Mouse (Mus musculus) T-helper 2 cell (primary cell): ENCODE measurements at regions not wholly inside any gene's neighbourhood (a gene's known extent, or its start where the extent isn't known, plus 50 kb on each side); places are given as distances from the start of the nearest gene placed in this dataset.
"Not testable (repeated sequence)": the region's sequence is repeated elsewhere in the genome, so short reads cannot be mapped to it uniquely, and the experiment has no call there.

ENCODE experiments used
- in situ Hi-C: fragments of 300-600 bp; cut with MboI, MseI; formaldehyde crosslinking; loops from one replicate; pipeline ENCODE4 v1.15.1; 2025; ENCODE audit warnings: high pct_unique_total_duplicates

DNA sequence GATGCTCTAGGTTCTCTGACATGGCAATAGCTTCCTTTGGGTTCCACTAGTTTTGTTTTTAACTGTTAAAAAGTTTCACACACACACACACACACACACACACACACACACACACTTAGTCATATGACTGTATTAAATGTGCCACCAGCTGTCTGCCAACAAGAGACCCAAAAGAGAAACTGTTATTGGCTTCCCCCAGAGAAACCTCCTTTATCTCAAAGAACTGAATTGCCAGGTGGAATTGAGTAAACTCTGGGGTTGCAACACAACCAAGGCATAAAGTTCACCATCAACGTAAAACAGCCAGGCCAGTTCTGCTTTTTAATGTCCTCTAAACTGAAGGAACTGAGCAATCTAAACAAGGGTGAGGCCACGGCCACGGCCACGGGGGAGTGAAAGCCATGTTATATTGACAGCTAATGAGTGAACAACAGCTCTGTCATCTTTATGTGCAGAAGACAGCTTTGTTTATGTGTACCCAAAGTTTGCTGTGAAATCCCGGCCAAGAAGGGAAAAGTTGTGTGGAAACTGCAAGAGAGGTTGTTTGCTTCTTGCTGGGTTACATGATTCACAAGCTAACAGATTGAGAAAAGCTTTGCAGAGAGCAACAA lies 69.3 kb downstream of the Btg1 start:
- in situ Hi-C loops: no loop called here

DNA sequence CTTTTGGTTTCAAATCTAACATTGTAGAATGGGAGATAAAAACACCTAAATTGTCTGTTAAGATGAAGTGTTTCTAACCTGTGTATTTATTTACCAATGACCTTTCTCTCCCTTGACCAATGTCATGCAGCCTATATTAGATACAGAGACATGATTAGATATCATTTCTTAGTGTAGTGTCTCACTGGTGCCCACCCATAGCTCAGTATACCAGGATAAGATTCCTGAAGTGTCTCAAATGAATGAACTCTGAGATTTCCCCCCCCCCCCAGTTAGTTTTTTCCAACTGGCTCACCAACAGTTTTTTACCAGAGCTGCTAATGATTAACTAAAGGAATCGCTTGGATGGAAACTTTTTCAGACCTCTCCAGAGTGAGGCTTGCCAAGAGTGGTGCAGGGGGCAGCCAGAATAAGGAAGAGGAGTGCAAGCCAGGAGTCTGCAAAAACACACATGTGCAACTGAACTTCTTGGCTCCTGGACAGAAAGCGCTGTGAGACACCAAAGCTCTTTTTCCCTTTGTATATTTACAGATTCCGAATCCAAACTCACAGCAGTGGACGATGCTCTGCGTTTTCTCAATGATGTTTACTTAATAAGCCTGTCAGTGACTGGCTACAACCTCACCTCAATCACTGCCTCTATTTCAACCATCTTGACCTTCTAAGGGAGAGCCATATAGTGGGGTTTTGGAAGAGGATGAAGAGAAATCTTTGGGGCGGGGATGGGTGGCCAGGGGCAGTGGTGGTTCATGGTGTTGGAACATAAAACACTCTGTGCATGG lies 70.0 kb downstream of the Btg1 start:
- in situ Hi-C loops: no loop called here

DNA sequence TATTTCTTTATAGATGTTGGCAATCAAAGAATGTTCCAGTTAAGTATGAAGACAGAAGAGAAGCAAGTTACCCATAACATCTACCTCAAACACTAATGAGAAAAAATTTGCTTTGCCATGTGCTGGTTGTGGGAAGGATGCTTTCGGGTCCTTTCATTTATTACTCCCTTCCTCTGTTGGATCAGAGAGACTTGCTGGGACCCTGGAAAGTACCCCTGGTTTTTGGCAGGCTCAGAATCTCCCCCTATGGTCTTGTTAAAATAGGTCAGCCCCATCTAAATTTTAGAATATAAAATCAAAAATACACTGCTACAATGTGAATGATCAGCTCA lies 70.6 kb downstream of the Btg1 start:
- in situ Hi-C loops: no loop called here

DNA sequence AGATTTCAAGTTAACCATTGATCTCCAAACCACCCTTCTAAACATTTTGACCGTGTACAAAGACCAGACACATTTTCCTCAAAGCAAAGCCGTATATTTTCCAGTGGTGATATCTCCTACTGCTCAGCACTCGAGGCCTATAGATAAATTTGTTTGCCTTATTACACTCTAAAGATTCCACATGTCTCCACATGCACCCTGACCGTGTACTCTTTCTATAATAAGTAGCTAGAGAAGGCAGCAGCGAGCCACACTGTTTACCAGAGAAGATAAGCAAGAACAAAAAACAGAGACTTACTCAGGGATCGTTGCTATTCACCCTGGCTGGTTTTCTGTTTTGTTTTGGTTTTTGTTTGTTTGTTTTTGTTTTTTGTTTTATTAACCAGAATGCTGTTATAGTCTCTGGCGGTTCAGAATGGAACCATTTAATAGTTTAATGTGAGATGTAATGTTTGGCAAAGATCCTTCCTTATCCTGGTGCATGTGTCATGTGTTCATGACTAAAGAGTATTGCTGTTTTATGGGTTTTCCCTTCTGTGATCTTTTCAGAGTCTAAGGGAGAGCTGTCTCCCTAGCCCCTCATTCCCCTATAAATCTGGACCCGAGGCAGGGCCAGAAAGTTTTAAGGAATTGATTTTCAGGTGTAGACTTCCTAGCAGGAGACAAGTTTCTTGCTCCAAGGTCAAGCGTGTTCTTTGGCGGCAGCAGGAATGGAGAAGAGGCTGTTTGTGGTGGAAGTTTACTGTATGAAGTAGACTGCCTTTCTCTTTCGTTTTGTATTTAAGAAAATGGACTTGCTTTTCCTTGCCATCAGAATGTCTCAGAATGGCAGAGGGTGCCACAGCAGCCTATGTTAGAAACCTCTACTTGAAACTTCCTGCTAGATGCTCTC lies 73.4 kb downstream of the Btg1 start:
- in situ Hi-C loops: no loop called here

DNA sequence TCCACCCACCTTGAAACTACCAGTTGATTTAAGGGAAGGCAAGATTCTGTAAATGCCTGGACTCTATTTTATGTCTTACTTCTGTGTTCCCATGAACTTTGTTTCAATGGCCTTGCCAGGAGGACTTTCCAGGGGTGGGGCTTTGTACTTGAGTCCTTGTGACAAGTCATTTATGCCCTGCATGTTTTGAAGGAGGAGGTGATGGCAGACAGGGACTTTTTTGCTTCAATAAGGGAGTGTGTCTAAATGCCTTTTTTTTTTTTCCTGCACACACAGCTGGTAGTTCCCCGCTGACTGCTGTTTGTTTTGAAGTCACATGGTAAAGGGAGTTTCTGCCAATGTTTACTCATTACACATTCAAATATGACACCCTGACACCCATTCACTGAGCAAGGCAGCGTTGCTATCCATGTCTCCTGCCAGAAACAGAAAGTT lies 74.1 kb downstream of the Btg1 start:
- in situ Hi-C loops: no loop called here

DNA sequence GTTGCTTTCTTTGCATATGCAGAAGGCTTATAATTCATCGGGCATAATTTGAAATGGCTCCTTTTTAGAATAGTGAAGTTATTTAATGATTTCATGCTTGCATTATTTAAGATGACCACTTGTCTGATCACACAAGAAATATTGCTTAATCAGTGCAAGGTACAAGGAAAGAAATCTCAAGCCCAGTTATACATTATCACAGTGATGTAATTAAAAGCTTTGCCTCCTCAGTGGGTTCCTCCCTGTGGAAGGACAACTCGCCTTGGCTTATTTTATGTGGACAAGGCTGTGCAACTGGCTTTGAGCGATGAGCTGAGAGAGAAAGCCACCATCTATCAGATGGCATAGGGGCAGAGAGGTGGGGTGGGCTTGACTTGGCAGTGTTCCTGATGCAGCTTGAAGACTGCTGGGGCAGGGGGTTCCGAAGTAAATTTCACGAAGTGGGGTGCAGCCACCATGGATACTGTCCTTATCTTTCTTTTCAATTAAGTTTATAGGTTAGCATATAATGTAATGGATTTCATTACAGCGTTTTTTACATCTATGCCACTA lies 74.6 kb downstream of the Btg1 start:
- in situ Hi-C loops: no loop called here

DNA sequence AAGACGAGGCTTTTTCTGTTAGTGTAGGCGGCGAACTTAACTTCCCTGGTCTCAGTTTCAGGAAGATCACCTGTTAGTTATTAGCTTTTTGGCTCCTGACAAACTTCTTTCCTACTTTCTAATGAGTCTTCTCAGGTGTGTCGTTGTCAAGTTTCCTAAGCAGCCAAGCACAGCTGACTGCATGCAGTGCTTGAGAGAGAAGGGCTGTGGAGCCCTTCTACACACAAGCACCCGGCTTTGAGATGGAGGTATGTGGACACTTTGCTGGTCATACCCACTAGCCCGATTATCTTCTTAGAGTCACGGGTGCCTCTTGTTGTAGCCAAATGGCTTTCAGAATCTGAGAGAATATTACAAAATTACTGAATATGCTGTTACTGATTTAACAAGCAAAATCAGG lies 76.0 kb downstream of the Btg1 start:
- in situ Hi-C loops: no loop called here

DNA sequence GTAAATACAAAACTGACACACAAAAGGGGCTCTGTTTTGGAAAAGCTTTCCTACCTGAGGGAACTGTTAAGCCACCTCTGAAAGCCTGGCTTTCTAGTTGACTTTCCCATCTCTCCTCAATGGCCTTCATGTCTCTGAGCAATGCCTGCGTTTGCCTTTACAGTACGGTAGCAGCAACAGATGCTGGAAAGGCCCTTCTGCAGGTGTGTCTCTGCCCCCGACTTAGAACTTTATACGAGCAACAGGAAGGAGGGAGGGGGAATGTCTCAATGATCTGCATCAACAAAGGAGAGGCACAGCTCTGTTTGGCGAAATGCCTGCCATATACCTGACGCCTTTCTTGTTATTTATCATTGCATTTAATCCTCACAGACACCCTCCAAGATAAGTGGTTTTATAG lies 77.0 kb downstream of the Btg1 start:
- in situ Hi-C loops: no loop called here

DNA sequence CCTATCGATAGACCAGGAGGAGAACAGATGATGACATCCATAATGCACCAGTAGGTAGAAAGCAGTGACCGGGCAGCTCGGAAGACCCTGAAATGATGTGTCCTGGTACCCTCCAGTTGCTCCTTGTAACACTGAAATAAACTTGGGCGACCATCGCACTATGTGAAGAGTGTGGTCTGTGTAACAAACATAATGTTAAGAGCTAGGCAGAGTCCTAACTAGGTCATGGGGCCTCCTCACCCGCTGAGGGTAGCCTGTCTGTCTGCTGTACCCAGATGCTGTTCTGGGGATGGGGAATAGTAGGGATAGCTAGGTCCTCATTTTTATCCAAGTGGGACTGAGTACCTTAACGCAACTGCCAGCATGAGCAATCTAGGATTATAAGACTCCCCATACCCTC lies 79.8 kb downstream of the Btg1 start:
- in situ Hi-C loops: no loop called here

DNA sequence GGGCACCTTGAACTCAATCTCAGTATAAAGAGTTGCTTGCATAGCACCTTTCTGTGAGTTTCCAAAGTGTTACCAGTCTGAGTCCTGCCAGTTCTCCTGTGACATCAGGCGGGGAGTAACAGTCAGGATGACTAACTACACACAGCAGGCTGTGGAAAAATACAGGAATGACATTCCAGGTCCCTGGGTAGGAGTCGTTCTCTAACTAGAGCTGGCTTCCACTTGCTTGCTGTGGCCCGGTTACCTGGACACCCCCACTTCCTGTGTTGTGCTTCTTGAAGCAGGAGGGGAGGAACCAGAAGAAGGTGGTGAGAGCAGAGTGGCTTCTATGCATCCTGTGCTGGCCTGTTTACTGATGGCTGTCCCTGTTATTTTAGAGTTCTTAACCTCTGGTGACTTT lies 81.0 kb downstream of the Btg1 start:
- in situ Hi-C loops: no loop called here

DNA sequence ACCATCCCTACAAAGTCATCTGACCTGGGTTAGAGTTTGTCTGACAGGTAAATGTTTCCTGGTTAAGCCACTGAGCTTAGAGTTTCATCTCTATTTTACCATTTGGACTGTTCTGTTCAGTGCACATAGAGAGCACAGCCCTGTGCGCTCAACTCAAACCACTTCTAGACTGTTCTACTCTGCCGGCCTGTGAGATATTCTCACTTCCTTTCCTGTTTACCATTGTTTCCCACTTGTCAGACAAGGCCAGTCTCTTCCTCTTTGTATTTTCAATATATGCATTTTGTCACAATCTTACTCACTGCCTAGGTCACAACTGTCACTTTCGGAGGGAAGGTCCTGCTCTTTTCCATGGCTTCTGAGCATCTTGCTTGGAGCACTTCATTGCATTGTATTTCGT lies 89.8 kb downstream of the Btg1 start:
- in situ Hi-C loops: no loop called here

DNA sequence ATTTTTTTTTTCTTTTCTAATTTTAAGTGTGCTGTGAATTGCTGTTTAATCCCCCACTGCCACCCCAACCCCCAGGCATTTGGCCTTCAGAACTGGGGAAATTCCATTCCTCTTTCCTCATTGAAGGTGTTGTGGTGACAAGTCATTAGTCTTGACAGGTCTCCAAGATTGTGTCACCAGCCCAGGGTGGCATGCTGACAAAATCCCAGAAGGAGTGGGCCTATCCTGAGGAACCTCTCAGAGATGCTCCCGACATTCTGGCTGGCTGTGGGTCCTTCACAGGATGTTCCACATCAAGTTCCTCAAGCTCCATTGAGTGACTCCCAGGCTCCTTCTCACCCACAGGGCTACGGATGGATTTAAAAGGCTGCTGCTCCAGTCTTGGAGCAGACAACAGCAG lies 91.7 kb downstream of the Btg1 start:
- in situ Hi-C loops: no loop called here

DNA sequence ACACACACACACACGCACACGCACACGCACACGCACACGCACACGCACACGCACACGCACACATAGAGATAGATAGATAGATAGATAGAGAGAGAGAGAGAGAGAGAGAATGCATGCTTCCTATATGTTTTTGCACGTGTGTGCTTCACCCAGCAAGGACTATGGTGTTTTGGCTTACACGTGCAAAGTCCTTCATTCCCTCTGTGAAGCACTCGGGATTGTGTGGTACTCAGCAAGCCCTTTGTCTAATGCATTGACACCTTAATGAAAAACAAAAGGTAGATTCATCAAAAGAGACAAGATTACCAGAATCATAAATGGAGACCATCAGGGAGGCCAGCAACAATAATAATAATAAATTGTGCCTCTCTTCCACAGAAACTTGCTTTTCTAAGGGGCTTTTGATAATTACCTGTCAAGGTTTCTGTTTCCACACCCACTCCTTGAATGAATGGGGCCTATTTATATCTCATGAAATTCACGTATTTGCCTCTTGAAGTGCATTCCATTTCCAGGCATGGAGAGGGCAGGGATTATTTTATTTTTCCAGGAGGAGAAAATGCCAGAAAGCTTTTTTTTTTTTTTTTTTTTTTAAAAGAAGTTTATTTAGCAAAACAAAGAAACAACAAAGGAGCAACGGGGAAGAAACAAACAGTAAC lies 93.0 kb downstream of the Btg1 start:
- in situ Hi-C loops: no loop called here

DNA sequence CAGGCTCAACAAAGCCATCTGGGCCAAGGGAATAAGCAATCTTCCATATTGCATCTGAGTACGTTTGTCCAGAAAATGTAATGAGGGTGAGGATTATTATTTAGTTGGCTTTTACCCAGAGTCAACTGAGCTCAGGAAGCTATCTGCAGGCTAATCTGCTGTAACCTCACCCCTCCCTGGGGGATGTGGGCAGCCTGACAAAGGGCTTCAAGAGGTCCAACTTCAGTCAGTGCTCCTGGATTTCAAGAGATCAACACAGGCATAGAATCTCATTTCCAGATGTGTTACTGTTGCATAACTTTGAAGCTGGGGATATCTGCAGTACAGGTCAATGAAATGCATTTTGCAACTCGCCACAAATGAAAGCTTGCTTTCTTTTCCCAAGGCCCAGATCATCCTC lies 95.2 kb downstream of the Btg1 start:
- in situ Hi-C loops: no loop called here

DNA sequence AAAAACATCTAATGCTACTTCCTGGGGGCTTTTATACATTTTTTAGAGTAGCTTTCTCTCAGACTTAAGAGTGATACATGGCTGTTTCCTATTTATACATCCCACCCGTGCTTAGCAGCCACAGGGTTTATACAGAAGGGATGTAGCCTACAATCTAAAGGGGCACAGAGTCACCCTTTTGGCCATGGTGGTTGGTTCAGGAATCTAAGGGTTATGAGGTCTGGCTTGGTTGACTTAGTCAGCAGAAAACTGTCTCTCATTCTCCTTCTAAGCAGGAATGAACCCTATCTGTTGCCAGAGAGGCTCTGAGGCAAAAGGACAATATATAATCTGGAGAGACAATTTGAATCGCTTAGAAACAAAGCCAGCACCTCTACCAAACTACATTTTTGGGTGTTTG lies 97.9 kb downstream of the Btg1 start:
- in situ Hi-C loops: no loop called here

DNA sequence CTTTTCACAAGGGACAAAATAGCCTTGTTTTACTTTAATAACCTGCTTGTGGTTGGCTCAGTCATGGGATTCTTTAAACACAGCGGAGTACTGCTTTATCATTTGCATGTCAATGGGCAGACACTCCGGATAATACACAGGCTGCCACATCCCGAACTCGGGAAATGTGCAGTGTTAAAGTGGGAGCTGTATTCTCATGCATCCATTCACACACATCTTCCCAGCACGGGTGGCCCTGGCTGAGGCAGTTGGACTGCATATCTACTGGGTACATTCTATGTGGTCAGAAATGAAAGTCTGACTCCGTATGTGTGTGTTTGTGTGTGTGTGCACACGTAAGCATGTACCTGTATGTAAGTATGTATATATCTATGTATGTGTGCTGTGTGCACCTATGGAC lies 100.5 kb downstream of the Btg1 start:
- in situ Hi-C loops: no loop called here

DNA sequence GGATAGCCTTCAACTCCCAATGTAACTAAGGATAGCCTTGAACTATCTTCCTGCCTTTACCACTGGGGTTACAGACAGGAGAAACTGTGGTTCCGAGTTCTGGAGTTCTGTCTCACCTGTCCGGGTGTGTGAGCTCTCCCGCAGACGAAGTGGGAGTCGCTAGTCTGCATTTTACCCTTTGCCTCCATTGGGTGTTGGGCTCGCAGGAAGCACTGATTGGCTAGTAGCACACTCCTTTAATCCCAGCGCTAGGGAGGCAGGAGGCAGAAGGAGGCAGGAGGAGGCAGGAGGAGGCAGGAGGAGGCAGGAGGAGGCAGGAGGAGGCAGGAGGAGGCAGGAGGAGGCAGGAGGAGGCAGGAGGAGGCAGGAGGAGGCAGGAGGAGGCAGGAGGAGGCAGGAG lies 101.9 kb downstream of the Btg1 start:
- in situ Hi-C loops: not testable (repeated sequence)

DNA sequence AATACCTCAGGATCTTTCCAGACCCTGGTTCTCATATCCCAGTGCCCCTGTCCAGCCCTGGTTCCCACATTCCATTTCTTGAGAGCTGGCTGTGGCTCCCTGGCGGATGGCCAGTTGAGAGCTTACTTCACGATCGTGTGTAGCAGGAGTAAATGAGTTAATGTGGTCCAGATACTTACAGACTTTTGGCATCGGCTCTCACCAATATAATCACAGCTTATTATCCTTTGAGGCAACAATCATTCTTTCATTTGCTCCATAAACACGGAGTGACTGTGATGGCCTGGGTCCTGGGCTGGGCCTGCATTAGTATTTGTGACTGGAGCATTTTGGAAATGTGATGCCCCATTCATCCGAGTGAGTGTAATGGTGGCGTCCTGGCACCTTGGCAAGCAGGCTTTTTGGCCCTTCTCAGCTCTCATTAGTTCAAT lies 103.5 kb downstream of the Btg1 start:
- in situ Hi-C loops: loop anchor here (10.0 kb wide), 1 partner anchor 345 kb away; no protein-coding TSS in a partner anchor

DNA sequence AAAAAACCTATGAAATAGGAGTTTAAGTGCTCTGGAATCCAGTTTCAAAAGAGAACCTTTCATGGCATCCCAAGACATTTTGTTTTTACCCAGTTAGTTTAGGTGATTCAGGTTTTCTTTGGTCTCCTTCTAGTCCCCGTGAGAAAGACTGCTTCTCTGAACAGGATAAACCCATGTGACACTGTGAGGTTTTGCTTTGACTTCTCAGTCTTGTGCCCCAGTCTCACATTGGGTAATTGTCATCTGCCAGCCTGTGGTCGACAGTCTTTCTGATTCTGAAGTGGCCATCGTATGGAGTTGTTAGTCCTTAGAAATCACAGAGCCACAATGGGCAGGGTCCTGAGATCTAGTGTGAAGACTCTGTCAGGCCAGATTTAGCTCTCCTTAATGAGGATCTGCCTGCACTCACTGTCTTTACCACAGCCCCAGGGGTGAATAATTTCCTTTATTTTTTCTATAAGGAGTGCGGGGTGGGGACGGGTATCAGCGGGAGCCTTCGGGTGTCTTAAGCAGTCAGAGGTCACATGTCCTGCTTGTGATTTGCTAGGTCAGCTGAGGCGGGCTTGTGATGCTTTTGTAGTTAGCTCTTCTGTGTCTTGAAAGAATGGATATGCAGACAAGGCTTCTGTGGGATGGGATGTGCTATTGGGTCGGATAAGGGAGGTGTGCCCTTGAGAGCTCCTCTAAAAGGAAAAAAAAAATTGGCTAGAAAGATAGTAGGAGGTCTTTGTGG lies 104.3 kb downstream of the Btg1 start:
- in situ Hi-C loops: loop anchor here (10.0 kb wide), 1 partner anchor 346 kb away; no protein-coding TSS in a partner anchor

DNA sequence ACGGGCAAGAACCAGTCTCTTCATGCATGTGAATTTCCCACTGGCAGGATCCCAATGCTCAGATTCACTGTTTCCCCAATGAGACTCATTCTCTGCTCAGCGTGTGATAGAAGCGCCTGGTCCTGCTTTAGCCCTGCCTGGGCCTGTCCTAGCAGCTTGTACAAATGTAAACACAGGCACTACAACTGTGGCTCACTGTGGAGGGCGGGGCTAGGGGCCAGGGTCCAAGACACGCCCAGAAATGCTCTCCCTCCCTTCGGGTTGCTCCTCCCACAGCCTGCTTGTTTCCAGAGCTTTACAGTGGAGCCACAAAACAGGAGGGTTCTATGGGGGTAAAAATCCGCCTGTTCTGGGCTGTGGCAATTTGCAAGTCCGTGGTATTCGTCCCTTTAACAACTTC lies 105.7 kb downstream of the Btg1 start:
- in situ Hi-C loops: loop anchor here (10.0 kb wide), 1 partner anchor 348 kb away; no protein-coding TSS in a partner anchor

DNA sequence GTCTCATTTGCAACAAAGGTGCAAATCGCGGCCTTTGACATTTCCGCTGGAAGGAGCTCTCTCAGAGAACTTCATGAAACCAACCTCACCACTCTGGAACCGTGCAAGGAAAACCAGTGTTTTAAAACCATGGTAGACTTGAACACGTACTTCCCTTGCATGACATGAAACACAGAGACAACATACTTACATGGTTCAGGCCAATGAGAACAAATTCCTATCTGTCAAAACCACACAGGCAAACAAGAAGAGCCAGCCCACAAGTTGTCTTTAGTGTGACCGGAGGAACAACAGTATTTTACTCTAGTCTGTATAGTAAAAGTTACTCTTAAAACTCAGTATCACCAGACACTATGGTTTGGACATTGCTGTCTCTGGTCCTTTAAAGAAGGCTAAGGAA lies 106.3 kb downstream of the Btg1 start:
- in situ Hi-C loops: loop anchor here (10.0 kb wide), 1 partner anchor 348 kb away; no protein-coding TSS in a partner anchor
